In the genomic region with DNA sequence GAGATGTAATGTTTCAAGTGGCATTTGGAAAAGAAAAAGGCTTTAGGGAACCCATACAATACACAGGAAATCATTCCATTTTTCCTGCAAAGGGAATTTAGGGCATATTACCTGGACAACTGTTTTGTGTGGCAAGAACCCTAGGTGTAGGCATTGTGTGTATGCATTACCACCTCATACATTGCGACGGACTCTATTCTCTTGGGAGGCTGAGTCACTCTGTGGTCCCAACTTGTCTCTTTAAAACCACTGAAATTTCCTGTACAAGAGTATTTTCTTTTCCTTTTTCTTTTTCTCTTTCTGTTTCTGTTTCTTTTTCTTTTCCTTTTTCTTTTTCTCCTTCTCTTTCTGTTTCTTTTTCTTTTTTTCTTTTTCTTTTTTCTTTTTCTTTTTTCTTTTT, we compare ENCODE assay signal across 11 mouse cellular contexts.
"Had no signal": no experiment of that assay in that cellular context is flagged by ENCODE, and none has a peak within 500 bp of the region (broad histone marks: within the 10 kb centered on the region; RNA-seq: fewer than 3 reads in every experiment).

No protein-coding gene starts in this region.

- H3K36me3 ChIP-seq: kidney, embryonic 15.5 days; limb, embryonic 13.5 days; stomach, embryonic 15.5 days had no signal

- H3K27ac ChIP-seq: kidney, embryonic 15.5 days; limb, embryonic 13.5 days; liver, embryonic 14.5 days; stomach, embryonic 15.5 days had no signal

- H3K27me3 ChIP-seq: kidney, embryonic 15.5 days; limb, embryonic 13.5 days; stomach, embryonic 15.5 days had no signal

- DNase-seq: kidney, adult 18-20 months; kidney, postnatal 14 days; left cerebral cortex, postnatal 4 days; lung, adult 18-20 months; right cerebral cortex, postnatal 14 days; thymus, adult 2 months; thymus, postnatal 25 days had no signal

- H3K4me3 ChIP-seq: kidney, embryonic 15.5 days; limb, embryonic 13.5 days; stomach, embryonic 15.5 days had no signal

- H3K4me1 ChIP-seq: kidney, embryonic 15.5 days; limb, embryonic 13.5 days; stomach, embryonic 15.5 days had no signal

- H3K9me3 ChIP-seq: kidney, embryonic 15.5 days; limb, embryonic 13.5 days; stomach, embryonic 15.5 days had no signal

- H3K9ac ChIP-seq: kidney, embryonic 15.5 days; limb, embryonic 13.5 days; liver, embryonic 14.5 days; stomach, embryonic 15.5 days had no signal

- H3K4me2 ChIP-seq: kidney, embryonic 15.5 days; limb, embryonic 13.5 days; stomach, embryonic 15.5 days had no signal
